Comparison of ENCODE assay signal across 15 mouse cellular contexts in the genomic region with DNA sequence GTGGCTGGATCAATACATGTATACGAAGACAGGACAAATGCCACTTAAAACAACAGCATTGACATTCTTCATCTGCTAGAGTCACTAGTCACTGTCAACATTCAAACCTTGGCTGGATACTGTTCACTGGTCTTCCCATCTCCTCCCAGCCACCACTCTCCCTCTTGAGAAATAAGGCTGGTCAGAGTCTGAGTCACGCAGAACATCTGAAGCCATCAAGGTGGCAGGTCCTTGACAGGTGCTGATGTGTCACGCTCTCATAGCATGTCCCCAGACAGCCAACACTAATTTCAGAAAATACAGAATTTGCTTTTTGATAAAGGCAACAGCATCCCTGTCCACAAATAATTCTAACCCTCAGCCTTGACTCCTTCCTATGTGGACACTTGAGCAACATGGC.
"Had no signal": no experiment of that assay in that cellular context is flagged by ENCODE, and none has a peak within 500 bp of the region (broad histone marks: within the 10 kb centered on the region; RNA-seq: fewer than 3 reads in every experiment).

No protein-coding gene starts in this region.

- DNase-seq: cerebellum, adult 9-11 months; cerebellum, postnatal 10 days; cerebellum, postnatal 14 days; cerebellum, postnatal 25 days; cerebellum, postnatal 36 days; embryo, embryonic 11 days; forebrain, postnatal 0 days; gastrocnemius, adult 2 months; gastrocnemius, postnatal 10 days; gastrocnemius, postnatal 14 days; gastrocnemius, postnatal 25 days; gastrocnemius, postnatal 36 days; heart, adult 11 months; heart, adult 18-20 months; heart, adult 2 months had no signal
